Mouse (Mus musculus) myocyte (in vitro differentiated cells): ENCODE data around the gene Exph5. TPM values are rescaled to one million over a fixed set of nuclear protein-coding genes. Genes with fewer than 3 reads are reported as not detected.

Experiments
- H3K27me3 ChIP-seq: one replicate; pipeline ENCODE4 v1.6.1; 2011; ENCODE audit not compliant: control insufficient read depth, insufficient read depth, insufficient read length
- H3K36me3 ChIP-seq: one replicate; pipeline ENCODE4 v1.6.1; 2011; ENCODE audit not compliant: control insufficient read depth, insufficient read depth
- H3K4me2 ChIP-seq: one replicate; pipeline ENCODE4 v1.6.1; 2011; ENCODE audit warnings: low read depth, control low read depth
- H3K4me3 ChIP-seq: one replicate; pipeline ENCODE4 v1.5.1; 2011; ENCODE audit warnings: mild to moderate bottlenecking, control low read depth, moderate library complexity
- H3K79me2 ChIP-seq: one replicate; pipeline ENCODE4 v1.6.1; 2011; ENCODE audit not compliant: control insufficient read depth, insufficient read depth
- H3ac ChIP-seq: one replicate; pipeline ENCODE4 v1.6.1; 2011; ENCODE audit not compliant: control insufficient read depth, insufficient read length
- CEBPB ChIP-seq: IDR thresholded peaks from 2 replicates; pipeline ENCODE4 v1.6.1; 2011; ENCODE audit warnings: mild to moderate bottlenecking, moderate library complexity; ENCODE audit not compliant: poor library complexity, insufficient read depth, severe bottlenecking
- E2F4 ChIP-seq: IDR thresholded peaks from one replicate; pipeline ENCODE4 v1.6.1; 2011; ENCODE audit warnings: mild to moderate bottlenecking, control low read depth, moderate library complexity; ENCODE audit not compliant: insufficient read depth
- MAX ChIP-seq: IDR thresholded peaks from one replicate; pipeline ENCODE4 v1.6.1; 2011; ENCODE audit warnings: low read depth, mild to moderate bottlenecking, control low read depth
- MYOD1 ChIP-seq, 3 experiments: IDR thresholded peaks; one replicate each; pipeline ENCODE4 v1.6.1; 2011; ENCODE audit warnings: control low read depth in 2 of 3, low read depth in 2 of 3, mild to moderate bottlenecking in 2 of 3, moderate library complexity in 1 of 3; ENCODE audit not compliant: insufficient read length in 2 of 3, control insufficient read depth in 1 of 3
- MYOG ChIP-seq, 3 experiments: IDR thresholded peaks; one replicate each; pipeline ENCODE4 v1.6.1; 2011; ENCODE audit warnings: control low read depth in 2 of 3, low read depth in 2 of 3, mild to moderate bottlenecking in 2 of 3; ENCODE audit not compliant: insufficient read length in 2 of 3, control insufficient read depth in 1 of 3, insufficient read depth in 1 of 3
- POLR2A ChIP-seq: IDR thresholded peaks from one replicate; pipeline ENCODE4 v1.6.1; 2011; ENCODE audit warnings: low read depth, mild to moderate bottlenecking, control low read depth, moderate library complexity; ENCODE audit not compliant: insufficient read length
- POLR2AphosphoS2 ChIP-seq: IDR thresholded peaks from one replicate; pipeline ENCODE4 v1.6.1; 2011; ENCODE audit warnings: low read depth, control low read depth; ENCODE audit not compliant: insufficient read length
- REST ChIP-seq: IDR thresholded peaks from one replicate; pipeline ENCODE4 v1.6.1; 2011; ENCODE audit warnings: mild to moderate bottlenecking, control low read depth, moderate library complexity; ENCODE audit not compliant: insufficient read depth, insufficient read length
- SRF ChIP-seq: IDR thresholded peaks from one replicate; pipeline ENCODE4 v1.6.1; 2011; ENCODE audit warnings: low read depth; ENCODE audit not compliant: control insufficient read depth, insufficient read length
- TCF12 ChIP-seq: IDR thresholded peaks from one replicate; pipeline ENCODE4 v1.6.1; 2011; ENCODE audit warnings: mild to moderate bottlenecking, control low read depth; ENCODE audit not compliant: poor library complexity, insufficient read depth, severe bottlenecking
- TCF3 ChIP-seq: IDR thresholded peaks from one replicate; pipeline ENCODE4 v1.6.1; 2011; ENCODE audit warnings: low read depth, control low read depth; ENCODE audit not compliant: insufficient read length
- USF1 ChIP-seq: IDR thresholded peaks from one replicate; pipeline ENCODE4 v1.6.1; 2011; ENCODE audit warnings: low read depth, mild to moderate bottlenecking, control low read depth, moderate library complexity
- polyA plus RNA-seq: library from polyadenylated mRNA; unstranded; fragments of >200 nt; fragmentation: generic; extraction: Trizol; gene quantifications from one replicate; pipeline ENCODE4 v1.2.1, GENCODE M21; 2012; ENCODE audit warnings: missing spikeins

Exph5 gene
- polyA plus RNA-seq, 1 experiment = not detected

GRCm38 (mm10) chr9:53292833-53293232, 8.6 kb upstream of the Exph5 start:
- H3ac ChIP-seq = no peak overlapping the region
- no peak overlapping the region for H3K4me2 ChIP-seq
- no peak overlapping the region for H3K4me3 ChIP-seq
- TF ChIP-seq USF1 = no peak
- TF ChIP-seq MAX = no peak
- TF ChIP-seq MYOG (IDR thresholded peaks at IDR 0.05; ENCODE audit: control insufficient read depth in 1 of 3, insufficient read depth in 1 of 3, insufficient read length in 2 of 3, low read depth in 2 of 3) = no peak
- TF ChIP-seq E2F4 = no peak
- TF ChIP-seq REST = no peak
- no peaks in the 10 kb centered on the region for H3K79me2 ChIP-seq
- no peaks in the 10 kb centered on the region for H3K36me3 ChIP-seq
- H3K27me3 ChIP-seq = no peaks in the 10 kb centered on the region

DNA sequence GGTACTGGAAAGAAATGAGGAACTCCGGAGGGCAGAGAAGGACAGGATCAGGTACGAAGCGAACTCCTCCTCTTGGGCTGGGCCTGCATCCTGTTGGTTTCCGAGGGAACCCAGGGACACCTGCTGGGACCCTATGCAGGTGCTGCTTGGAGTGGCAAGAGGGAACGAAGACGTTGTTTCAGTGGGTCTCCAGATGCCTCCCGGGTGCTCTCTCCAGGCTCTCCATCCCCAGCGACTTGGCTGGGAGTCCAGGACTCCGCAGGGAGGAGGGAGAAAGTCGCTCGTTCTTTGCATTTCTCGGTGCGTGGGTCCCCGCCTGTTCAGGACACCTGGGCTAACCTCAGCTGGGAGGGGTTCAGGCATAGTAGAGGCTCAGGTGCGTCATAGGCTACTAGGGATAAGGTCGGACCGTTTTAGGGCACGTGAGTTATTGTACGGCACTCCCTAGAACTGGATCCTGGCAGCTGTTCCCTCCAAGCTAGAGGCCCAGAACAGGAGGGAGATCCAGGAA, 386 bp downstream of the Exph5 start:
- no peak overlapping the region for H3ac ChIP-seq
- no peaks in the 10 kb centered on the region for H3K79me2 ChIP-seq
- no peak overlapping the region for H3K4me3 ChIP-seq
- H3K27me3 ChIP-seq = peaks cover 15% of the 10 kb centered on the region
- H3K36me3 ChIP-seq = no peaks in the 10 kb centered on the region
- peak overlapping the region; percentile 34 for H3K4me2 ChIP-seq
- TF ChIP-seq REST (no peak), MYOG (IDR thresholded peaks at IDR 0.05; ENCODE audit: control insufficient read depth in 1 of 3, insufficient read depth in 1 of 3, insufficient read length in 2 of 3, low read depth in 2 of 3) (no peak), MAX (no peak), SRF (no peak), E2F4 (no peak), CEBPB (no peak), MYOD1 (IDR thresholded peaks at IDR 0.05; ENCODE audit: control insufficient read depth in 1 of 3, insufficient read length in 2 of 3, low read depth in 2 of 3) (no peak), USF1 (no peak), POLR2A (no peak), POLR2AphosphoS2 (no peak)

- H3K4me3 ChIP-seq = no peak overlapping the region
- H3K79me2 ChIP-seq = no peaks in the 10 kb centered on the region
- no peak for TF ChIP-seq TCF12
- TF ChIP-seq TCF3 = no peak
- no peak for TF ChIP-seq REST
- H3K27me3 ChIP-seq = peaks cover 15% of the 10 kb centered on the region
- H3ac ChIP-seq = no peak overlapping the region
- no peak overlapping the region for H3K4me2 ChIP-seq
- no peaks in the 10 kb centered on the region for H3K36me3 ChIP-seq
Observed at GRCm38 (mm10) chr9:53302415-53302814, 945 bp downstream of the Exph5 start.

- Histone ChIP-seq H3K36me3 (no peaks in the 10 kb centered on the region), H3K79me2 (no peaks in the 10 kb centered on the region), H3K27me3 (no peaks in the 10 kb centered on the region), H3K4me2 (no peak overlapping the region), H3ac (no peak overlapping the region), H3K4me3 (no peak overlapping the region)
- TF ChIP-seq CEBPB (no peak), E2F4 (no peak), USF1 (no peak)
Observed at GRCm38 (mm10) chr9:53307904-53308303, 6.4 kb downstream of the Exph5 start.

GRCm38 (mm10) chr9:53312981-53313380, 11.5 kb downstream of the Exph5 start:
- TF ChIP-seq REST (no peak), CEBPB (no peak), MYOD1 (IDR thresholded peaks at IDR 0.05; ENCODE audit: control insufficient read depth in 1 of 3, insufficient read length in 2 of 3, low read depth in 2 of 3) (no peak), MYOG (IDR thresholded peaks at IDR 0.05; ENCODE audit: control insufficient read depth in 1 of 3, insufficient read depth in 1 of 3, insufficient read length in 2 of 3, low read depth in 2 of 3) (no peak), POLR2A (no peak), TCF3 (no peak), USF1 (no peak)
- no peaks in the 10 kb centered on the region for H3K79me2 ChIP-seq
- H3K36me3 ChIP-seq = no peaks in the 10 kb centered on the region
- H3K27me3 ChIP-seq = peaks cover 6% of the 10 kb centered on the region
- no peak overlapping the region for H3K4me3 ChIP-seq
- H3K4me2 ChIP-seq = no peak overlapping the region
- no peak overlapping the region for H3ac ChIP-seq
